Mouse (Mus musculus): ENCODE results near the gene Atp8b2.

GRCm38 (mm10) chr3:89999830-90000229 lies 36.5 kb upstream of the Atp8b2 start:
- TF ChIP-seq POLR2A (IDR thresholded peaks at IDR 0.05; ENCODE audit: borderline replicate concordance, extremely low read depth, insufficient read depth, insufficient read length, poor library complexity, severe bottlenecking) (no peak), CTCF (IDR thresholded peaks at IDR 0.05; ENCODE audit: borderline replicate concordance, extremely low read depth, insufficient read depth, insufficient read length) (no peak)
